Mouse (Mus musculus): ENCODE results near the gene Robo2. TPM values are rescaled to one million over a fixed set of nuclear protein-coding genes. Genes with fewer than 3 reads are reported as not detected.
"Not testable (repeated sequence)": the region's sequence is repeated elsewhere in the genome, so short reads cannot be mapped to it uniquely, and the experiment has no call there.

The Robo2 gene
- polyA plus RNA-seq, 1 experiment from 2014 or later = 56.4 TPM

- no peak overlapping the region for H3K4me3 ChIP-seq (ENCODE audit: low read depth, low read length)
- H3K36me3 ChIP-seq (ENCODE audit: insufficient read depth) = no peaks in the 10 kb centered on the region
- no peaks in the 10 kb centered on the region for H3K9me3 ChIP-seq (ENCODE audit: low read depth, low read length)
- WGBS = 83% methylated on average over 5 of the region's 5 CpGs
- no peak overlapping the region for H3K27ac ChIP-seq (ENCODE audit: low read depth)
- no peak overlapping the region for H3K4me2 ChIP-seq
- DNase-seq (no peak), ATAC-seq (ENCODE audit: insufficient read depth) (no peak)
- H3K27me3 ChIP-seq (ENCODE audit: insufficient read depth, low read length) = no peaks in the 10 kb centered on the region
- H3K4me1 ChIP-seq (ENCODE audit: insufficient read depth) = no peaks in the 10 kb centered on the region
- TF ChIP-seq CTCF (IDR thresholded peaks at IDR 0.05; ENCODE audit: low read depth) = no peak
- no peak overlapping the region for H3K9ac ChIP-seq
Observed at GRCm38 (mm10) chr16:74128443-74128983, 283.1 kb downstream of the Robo2 start.

- TF ChIP-seq CTCF (IDR thresholded peaks at IDR 0.05; ENCODE audit: low read depth) = no peak
- Histone ChIP-seq H3K36me3 (ENCODE audit: insufficient read depth) (no peaks in the 10 kb centered on the region), H3K4me2 (no peak overlapping the region), H3K4me3 (ENCODE audit: low read depth, low read length) (no peak overlapping the region), H3K4me1 (ENCODE audit: insufficient read depth) (no peaks in the 10 kb centered on the region), H3K27me3 (ENCODE audit: insufficient read depth, low read length) (no peaks in the 10 kb centered on the region), H3K9me3 (ENCODE audit: low read depth, low read length) (no peaks in the 10 kb centered on the region), H3K9ac (no peak overlapping the region), H3K27ac (ENCODE audit: low read depth) (no peak overlapping the region)
- DNase-seq (no peak), ATAC-seq (ENCODE audit: insufficient read depth) (no peak)
- 83% methylated on average over 3 of the region's 3 CpGs for WGBS
Observed at GRCm38 (mm10) chr16:74113155-74113554, 298.5 kb downstream of the Robo2 start.

- Histone ChIP-seq H3K4me1 (ENCODE audit: insufficient read depth) (no peaks in the 10 kb centered on the region), H3K4me3 (ENCODE audit: low read depth, low read length) (no peak overlapping the region), H3K27ac (ENCODE audit: low read depth) (no peak overlapping the region), H3K9me3 (ENCODE audit: low read depth, low read length) (no peaks in the 10 kb centered on the region), H3K27me3 (ENCODE audit: insufficient read depth, low read length) (no peaks in the 10 kb centered on the region), H3K9ac (no peak overlapping the region), H3K36me3 (ENCODE audit: insufficient read depth) (no peaks in the 10 kb centered on the region), H3K4me2 (no peak overlapping the region)
- no peak for TF ChIP-seq CTCF (IDR thresholded peaks at IDR 0.05; ENCODE audit: low read depth)
- DNase-seq = no peak
- no peak for ATAC-seq (ENCODE audit: insufficient read depth)
- WGBS = 88% methylated on average over 4 of the region's 4 CpGs
Observed at GRCm38 (mm10) chr16:74111101-74111500, 300.5 kb downstream of the Robo2 start.

- H3K27ac ChIP-seq (ENCODE audit: low read depth); DNase-seq; H3K27me3 ChIP-seq (ENCODE audit: insufficient read depth, low read length); H3K4me1 ChIP-seq (ENCODE audit: insufficient read depth); H3K9ac ChIP-seq; ATAC-seq (ENCODE audit: insufficient read depth); H3K4me2 ChIP-seq; H3K4me3 ChIP-seq (ENCODE audit: low read depth, low read length); H3K36me3 ChIP-seq (ENCODE audit: insufficient read depth); H3K9me3 ChIP-seq (ENCODE audit: low read depth, low read length): not testable (repeated sequence)
- 75% methylated on average over 8 of the region's 8 CpGs for WGBS
Observed at GRCm38 (mm10) chr16:74104449-74104848, 307.2 kb downstream of the Robo2 start.

- Histone ChIP-seq H3K36me3 (ENCODE audit: insufficient read depth) (no peaks in the 10 kb centered on the region), H3K27me3 (ENCODE audit: insufficient read depth, low read length) (no peaks in the 10 kb centered on the region), H3K4me2 (no peak overlapping the region), H3K4me3 (ENCODE audit: low read depth, low read length) (no peak overlapping the region), H3K27ac (ENCODE audit: low read depth) (peak overlapping the region; percentile 52; the same call in 1 of the 2 replicates), H3K9me3 (ENCODE audit: low read depth, low read length) (no peaks in the 10 kb centered on the region), H3K9ac (no peak overlapping the region), H3K4me1 (ENCODE audit: insufficient read depth) (peaks cover 6% of the 10 kb centered on the region; the same call in 1 of the 2 replicates)
- WGBS = 37% methylated on average over 7 of the region's 7 CpGs
- ATAC-seq (ENCODE audit: insufficient read depth) (peak; percentile 41), DNase-seq (peak; percentile 34)
- no peak for TF ChIP-seq CTCF (IDR thresholded peaks at IDR 0.05; ENCODE audit: low read depth)
Observed at GRCm38 (mm10) chr16:74092997-74093801, 318.4 kb downstream of the Robo2 start.

GRCm38 (mm10) chr16:74089951-74090350 is 321.7 kb downstream of the Robo2 start:
- TF ChIP-seq CTCF (IDR thresholded peaks at IDR 0.05; ENCODE audit: low read depth) = no peak
- no peaks in the 10 kb centered on the region for H3K9me3 ChIP-seq (ENCODE audit: low read depth, low read length)
- H3K4me1 ChIP-seq (ENCODE audit: insufficient read depth) = peaks cover 6% of the 10 kb centered on the region; the same call in 1 of the 2 replicates
- H3K9ac ChIP-seq = no peak overlapping the region
- no peak overlapping the region for H3K4me3 ChIP-seq (ENCODE audit: low read depth, low read length)
- no peak overlapping the region for H3K4me2 ChIP-seq
- no peaks in the 10 kb centered on the region for H3K36me3 ChIP-seq (ENCODE audit: insufficient read depth)
- H3K27me3 ChIP-seq (ENCODE audit: insufficient read depth, low read length) = no peaks in the 10 kb centered on the region
- ATAC-seq (ENCODE audit: insufficient read depth) = no peak
- 84% methylated on average over 1 of the region's 1 CpGs for WGBS
- DNase-seq = no peak
- H3K27ac ChIP-seq (ENCODE audit: low read depth) = no peak overlapping the region

GRCm38 (mm10) chr16:74084188-74084587 is 327.4 kb downstream of the Robo2 start:
- ATAC-seq (ENCODE audit: insufficient read depth) = no peak
- Histone ChIP-seq H3K36me3 (ENCODE audit: insufficient read depth) (no peaks in the 10 kb centered on the region), H3K4me2 (no peak overlapping the region), H3K4me3 (ENCODE audit: low read depth, low read length) (no peak overlapping the region), H3K9me3 (ENCODE audit: low read depth, low read length) (no peaks in the 10 kb centered on the region), H3K4me1 (ENCODE audit: insufficient read depth) (no peaks in the 10 kb centered on the region), H3K27me3 (ENCODE audit: insufficient read depth, low read length) (no peaks in the 10 kb centered on the region), H3K9ac (no peak overlapping the region), H3K27ac (ENCODE audit: low read depth) (no peak overlapping the region)
- 89% methylated on average over 2 of the region's 2 CpGs for WGBS
- no peak for DNase-seq
- TF ChIP-seq CTCF (IDR thresholded peaks at IDR 0.05; ENCODE audit: low read depth) = no peak

All from lung, embryonic 14.5 days (tissue).